Comparison of ENCODE assay signal across 11 mouse cellular contexts in the genomic region with DNA sequence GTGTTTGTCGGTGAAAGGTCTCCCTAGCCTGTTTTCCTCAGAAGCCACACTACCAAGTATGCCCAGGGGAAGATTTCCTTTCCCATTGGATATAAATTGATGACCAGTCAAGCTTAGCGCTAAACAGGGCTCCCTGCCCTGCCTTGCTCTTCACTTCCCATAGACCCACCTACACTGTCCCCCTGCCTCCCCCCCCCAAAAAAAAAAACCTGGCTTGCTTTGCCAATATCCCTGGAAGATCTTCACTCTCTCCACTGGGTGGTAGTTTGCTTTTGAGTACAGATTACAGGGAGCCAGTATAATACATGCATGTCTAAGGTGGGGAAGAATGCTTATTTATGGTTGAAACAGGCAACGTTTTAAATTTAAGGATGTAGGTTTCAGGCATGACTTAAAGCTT. TPM values are rescaled to one million over a fixed set of nuclear protein-coding genes. Genes with fewer than 3 reads are reported as not detected.
A peak's percentile ranks its signal among the peaks of the same experiment; 100 is the strongest.
DNase-seq lines count a peak whose midpoint lies in the region; ATAC-seq and TF ChIP-seq lines count a peak whose summit lies in the region.
"Had no signal": no experiment of that assay in that cellular context is flagged by ENCODE, and none has a peak within 500 bp of the region (broad histone marks: within the 10 kb centered on the region; RNA-seq: fewer than 3 reads in every experiment).

No protein-coding gene starts in this region.

- DNase-seq in cerebellum, adult 9-10 months = peak; percentile 58
- no peak for DNase-seq in cerebellum, adult 11 months
- DNase-seq in lung, postnatal 14 days = no peak
- no peak for DNase-seq in gastrocnemius, adult 8-10 months (ENCODE audit: low spot score in 2 of 2)
- no peak for DNase-seq in urinary bladder, postnatal 36 days (ENCODE audit: low spot score in 2 of 2)
- DNase-seq: heart, postnatal 14 days; liver; thymus, postnatal 4 days had no signal

- WGBS in lung, embryonic 15.5 days = 14% methylated on average over 3 of the region's 3 CpGs
- WGBS in hindbrain, embryonic 15.5 days = 6% methylated on average over 3 of the region's 3 CpGs
- 5% methylated on average over 3 of the region's 3 CpGs for WGBS in olfactory bulb, adult 2 months

- TF ChIP-seq POLR2A in olfactory bulb, adult 2 months (IDR thresholded peaks at IDR 0.05; ENCODE audit: insufficient read depth, low read depth, low read length) = no peak

- peaks cover 12% of the 10 kb centered on the region for H3K4me1 ChIP-seq in lung, embryonic 15.5 days
- peaks cover 26% of the 10 kb centered on the region for H3K4me1 ChIP-seq in hindbrain, embryonic 15.5 days (replicated peaks)
- peaks cover 5% of the 10 kb centered on the region; the same call in 1 of the 2 replicates for H3K4me1 ChIP-seq in olfactory bulb, adult 2 months (ENCODE audit: control insufficient read depth, insufficient read depth, low read length)

- peaks cover 41% of the 10 kb centered on the region for H3K27me3 ChIP-seq in lung, embryonic 15.5 days
- no peaks in the 10 kb centered on the region for H3K27me3 ChIP-seq in hindbrain, embryonic 15.5 days

- no peaks in the 10 kb centered on the region for H3K9me3 ChIP-seq in lung, embryonic 15.5 days
- no peaks in the 10 kb centered on the region for H3K9me3 ChIP-seq in hindbrain, embryonic 15.5 days

- peak overlapping the region; percentile 61 for H3K4me3 ChIP-seq in lung, embryonic 15.5 days
- H3K4me3 ChIP-seq in hindbrain, embryonic 15.5 days = peak overlapping the region; percentile 69
- H3K4me3 ChIP-seq in olfactory bulb, adult 2 months (ENCODE audit: insufficient read depth, low read depth, low read length) = peak overlapping the region; percentile 89

- no peak for ATAC-seq in lung, embryonic 15.5 days (ENCODE audit: borderline replicate concordance, extremely low read depth, low FRiP score, low TSS enrichment)
- ATAC-seq in hindbrain, embryonic 15.5 days (ENCODE audit: low FRiP score, low read depth) = no peak

- H3K4me2 ChIP-seq in lung, embryonic 15.5 days = peak overlapping the region; percentile 95
- H3K4me2 ChIP-seq in hindbrain, embryonic 15.5 days = peak overlapping the region; percentile 84

- no peak overlapping the region for H3K27ac ChIP-seq in lung, embryonic 15.5 days
- peak overlapping the region; percentile 97 for H3K27ac ChIP-seq in hindbrain, embryonic 15.5 days (replicated peaks)
- peak overlapping the region; percentile 100 for H3K27ac ChIP-seq in olfactory bulb, adult 2 months (ENCODE audit: insufficient read depth, low read depth, low read length)

- H3K36me3 ChIP-seq in lung, embryonic 15.5 days = no peaks in the 10 kb centered on the region
- no peaks in the 10 kb centered on the region for H3K36me3 ChIP-seq in hindbrain, embryonic 15.5 days

- no peak overlapping the region for H3K9ac ChIP-seq in lung, embryonic 15.5 days
- H3K9ac ChIP-seq in hindbrain, embryonic 15.5 days = peak overlapping the region; percentile 86

- TF ChIP-seq CTCF in olfactory bulb, adult 2 months (IDR thresholded peaks at IDR 0.05; ENCODE audit: insufficient read depth, low read depth, low read length) = no peak

RNA-seq across cellular contexts. Expression of a gene that starts 1.8 kb away (rescaled TPM):
- polyA plus RNA-seq in lung, embryonic 15.5 days (2015; fragmentation: Nextera tagmentation; extraction: Ambion mirVana) = 7.1 and 7.5 TPM in 2 replicates
- 49.8 and 53.7 TPM in 2 replicates for polyA plus RNA-seq in hindbrain, embryonic 15.5 days (2015; fragmentation: Nextera tagmentation; extraction: Ambion mirVana)
- polyA plus RNA-seq in olfactory bulb, adult 2 months (2012; ENCODE audit: insufficient read depth, insufficient read length, low replicate concordance, missing spikeins) = 107 and 504 TPM in 2 replicates
- 1 to 10 TPM in 1 of 4 experiments, under 1 TPM in 3; 0.22 to 1.2 (median 0.47) TPM for total RNA-seq in gastrocnemius, adult 8-10 months (2022)
